Mouse (Mus musculus): ENCODE data around the gene Dnhd1.

The Dnhd1 gene

GRCm38 (mm10) chr7:105650639-105651435 lies at the start of gene Dnhd1:
Gene Dnhd1 (plus strand): TSS chr7:105650827.
- peak; percentile 85 for DNase-seq

- peak; percentile 80 for DNase-seq
Measured at GRCm38 (mm10) chr7:105602860-105603623, 47.6 kb upstream of the Dnhd1 start.

GRCm38 (mm10) chr7:105608467-105608866 lies 42.2 kb upstream of the Dnhd1 start:
- no peak for DNase-seq

GRCm38 (mm10) chr7:105611767-105612166 lies 38.9 kb upstream of the Dnhd1 start:
- no peak for DNase-seq

- no peak for DNase-seq
Measured at GRCm38 (mm10) chr7:105614400-105614799, 36.2 kb upstream of the Dnhd1 start.

GRCm38 (mm10) chr7:105615720-105616119 lies 34.9 kb upstream of the Dnhd1 start:
- no peak for DNase-seq

- no peak for DNase-seq
Measured at GRCm38 (mm10) chr7:105616561-105616960, 34.1 kb upstream of the Dnhd1 start.

GRCm38 (mm10) chr7:105617810-105618209 lies 32.8 kb upstream of the Dnhd1 start:
- no peak for DNase-seq

GRCm38 (mm10) chr7:105619701-105620100 lies 30.9 kb upstream of the Dnhd1 start:
- DNase-seq = no peak

- no peak for DNase-seq
Measured at GRCm38 (mm10) chr7:105621053-105621452, 29.6 kb upstream of the Dnhd1 start.

GRCm38 (mm10) chr7:105621646-105622292 lies 28.9 kb upstream of the Dnhd1 start:
- no peak for DNase-seq

- no peak for DNase-seq
Measured at GRCm38 (mm10) chr7:105625397-105625796, 25.2 kb upstream of the Dnhd1 start.

- DNase-seq = peak; percentile 81
Measured at GRCm38 (mm10) chr7:105628633-105629032, 22.0 kb upstream of the Dnhd1 start.

GRCm38 (mm10) chr7:105632551-105632972 lies 18.1 kb upstream of the Dnhd1 start:
- peak; percentile 23 for DNase-seq

GRCm38 (mm10) chr7:105633127-105633800 lies 17.4 kb upstream of the Dnhd1 start, which contains the start of gene Trim3:
Gene Trim3 (minus strand): TSS chr7:105633571.
- peak; percentile 92 for DNase-seq

- no peak for DNase-seq
Measured at GRCm38 (mm10) chr7:105633801-105634135, 16.9 kb upstream of the Dnhd1 start.

- DNase-seq = peak; percentile 43
Measured at GRCm38 (mm10) chr7:105634272-105634920, 16.2 kb upstream of the Dnhd1 start.

GRCm38 (mm10) chr7:105635726-105636125 lies 14.9 kb upstream of the Dnhd1 start:
- DNase-seq = no peak

GRCm38 (mm10) chr7:105638776-105639175 lies 11.9 kb upstream of the Dnhd1 start:
- DNase-seq = no peak

GRCm38 (mm10) chr7:105639304-105639703 lies 11.3 kb upstream of the Dnhd1 start:
- no peak for DNase-seq

GRCm38 (mm10) chr7:105639756-105640155 lies 10.9 kb upstream of the Dnhd1 start, which contains the start of gene Timm10b:
Gene Timm10b (plus strand): TSS chr7:105640056.
- DNase-seq = no peak

- peak; percentile 99 for DNase-seq
Measured at GRCm38 (mm10) chr7:105640233-105640893, 10.3 kb upstream of the Dnhd1 start, which contains the start of the genes Arfip2 and Gm45799. Gene Arfip2 (minus strand): TSS chr7:105640416. Gene Gm45799 (plus strand): TSS chr7:105640552.
